Mouse (Mus musculus): ENCODE results near the gene Atp6ap1. TPM values are rescaled to one million over a fixed set of nuclear protein-coding genes. Genes with fewer than 3 reads are reported as not detected.

Gene Atp6ap1
- total RNA-seq, 2 experiments from 2014 or later = 114 to 127 TPM

DNA sequence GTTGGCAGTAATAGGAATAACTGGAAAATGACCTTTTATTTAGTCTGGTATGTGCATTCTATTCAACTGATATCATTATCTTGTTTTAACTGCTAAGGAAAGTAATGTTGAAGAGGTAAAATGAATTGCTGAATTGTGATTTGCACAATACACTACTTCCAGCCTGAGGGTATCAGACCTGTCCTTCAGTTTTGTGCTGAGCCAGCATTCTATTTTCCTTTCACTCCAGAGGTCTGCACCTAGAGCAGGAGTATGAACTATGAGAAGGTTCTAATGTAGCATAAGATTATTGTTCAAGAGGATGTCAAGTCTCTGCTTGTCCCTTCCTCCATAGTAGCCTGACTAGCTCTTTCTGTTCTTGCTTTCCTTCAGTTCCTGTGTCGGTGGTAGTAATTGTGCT, 1.5 kb downstream of the Atp6ap1 start:
- ATAC-seq (replicated peaks; ENCODE audit: poor library complexity, severe bottlenecking) = no peak

DNA sequence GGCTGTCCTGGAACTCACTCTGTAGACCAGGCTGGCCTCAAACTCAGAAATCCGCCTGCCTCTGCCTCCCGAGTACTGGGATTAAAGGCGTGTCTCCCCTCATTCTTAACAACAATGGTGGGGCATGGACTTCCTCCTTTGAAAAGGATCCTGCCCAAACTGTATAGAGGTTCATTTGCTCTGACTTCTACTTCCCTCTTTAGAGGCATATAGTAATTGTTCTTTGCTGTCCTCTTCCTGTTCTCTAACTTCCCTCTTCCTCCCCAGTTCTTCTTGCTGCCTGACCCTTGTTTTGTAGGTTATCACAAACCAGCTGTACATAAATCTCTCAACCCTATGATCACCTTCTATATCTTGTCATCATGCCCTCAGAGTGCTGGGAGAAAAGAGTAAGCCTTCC, 2.8 kb downstream of the Atp6ap1 start:
- ATAC-seq (replicated peaks; ENCODE audit: poor library complexity, severe bottlenecking) = peak; percentile 60

GRCm38 (mm10) chrX:74304867-74305700, 8.2 kb downstream of the Atp6ap1 start, which contains the start of gene Gdi1:
Gene Gdi1, plus strand, starts transcription at chrX:74304998.
- ATAC-seq (replicated peaks; ENCODE audit: poor library complexity, severe bottlenecking) = peak; percentile 88

- ATAC-seq (replicated peaks; ENCODE audit: poor library complexity, severe bottlenecking) = peak; percentile 96
Observed at GRCm38 (mm10) chrX:74312540-74313464, 15.9 kb downstream of the Atp6ap1 start, which contains the start of gene Fam50a. Gene Fam50a, plus strand, starts transcription at chrX:74313033.

DNA sequence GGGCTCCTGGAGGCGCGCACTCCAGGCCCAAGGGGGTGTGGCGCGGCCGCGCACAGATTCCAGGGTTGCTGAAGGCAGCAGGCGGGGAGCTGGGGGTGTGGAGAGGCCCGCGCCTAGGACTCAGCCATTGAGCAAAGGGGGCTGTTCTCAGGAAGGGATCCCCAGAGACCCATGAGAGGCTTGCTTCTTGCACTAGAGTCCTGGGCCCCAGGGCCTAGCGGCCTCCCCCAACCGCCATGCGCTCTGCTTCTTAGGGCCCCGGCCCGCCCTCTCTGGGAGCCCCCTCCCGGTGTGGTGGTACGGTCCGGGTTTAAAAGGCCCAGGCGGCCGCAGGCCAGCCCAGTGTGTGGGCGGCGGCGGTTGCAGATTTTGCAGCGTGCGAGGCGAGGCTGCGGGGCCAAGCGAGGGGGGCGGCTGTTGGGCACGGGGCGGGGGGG, 31.8 kb downstream of the Atp6ap1 start, which contains the start of gene Plxna3:
Plxna3 (plus strand) TSS at position 342 of the 437 bp plus-strand sequence.
- ATAC-seq (replicated peaks; ENCODE audit: poor library complexity, severe bottlenecking) = peak; percentile 94

GRCm38 (mm10) chrX:74329215-74329671, 32.3 kb downstream of the Atp6ap1 start:
- ATAC-seq (replicated peaks; ENCODE audit: poor library complexity, severe bottlenecking) = no peak

DNA sequence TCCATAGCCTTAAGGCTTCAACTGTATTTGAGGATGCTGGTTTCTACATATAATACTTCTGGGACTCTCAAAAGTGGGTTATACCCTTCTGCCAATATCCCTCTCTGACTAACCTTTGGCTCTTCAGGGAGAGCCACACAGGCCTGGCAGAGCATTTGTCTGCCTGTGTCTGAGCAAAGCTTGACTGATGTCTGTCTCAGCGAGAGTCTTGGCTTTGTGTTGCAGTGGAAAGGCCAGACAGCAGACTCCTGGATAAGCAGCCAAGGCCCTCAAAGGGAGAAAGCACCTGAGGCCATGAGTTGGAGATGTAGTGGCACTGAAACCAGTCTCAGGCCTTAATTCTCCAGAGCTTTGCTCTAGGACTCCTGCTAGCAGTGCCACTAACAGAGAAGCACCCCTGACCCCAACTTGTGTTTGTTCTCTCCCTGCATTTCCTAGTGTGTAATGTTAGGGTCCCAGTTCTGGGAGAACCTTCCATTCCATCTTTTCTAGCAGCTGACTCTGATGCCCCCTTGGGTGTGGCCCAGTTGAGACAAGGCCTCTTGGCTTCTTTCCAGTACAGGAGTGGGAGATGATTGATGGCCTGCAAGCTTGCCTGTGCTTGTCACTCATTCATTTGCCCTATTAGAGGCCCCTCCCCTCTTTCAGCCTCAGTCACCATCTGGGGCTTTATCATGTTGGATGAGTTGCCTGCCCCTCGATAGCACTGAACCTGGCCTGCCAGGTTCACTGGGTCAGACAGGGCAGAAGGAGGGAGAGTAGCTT, 33.5 kb downstream of the Atp6ap1 start:
- ATAC-seq (replicated peaks; ENCODE audit: poor library complexity, severe bottlenecking) = no peak

GRCm38 (mm10) chrX:74352645-74353466, 56.0 kb downstream of the Atp6ap1 start:
- 0 out of 2 replicates have a peak, but pooled peaks have one; percentile 12 for ATAC-seq (replicated peaks; ENCODE audit: poor library complexity, severe bottlenecking)

DNA sequence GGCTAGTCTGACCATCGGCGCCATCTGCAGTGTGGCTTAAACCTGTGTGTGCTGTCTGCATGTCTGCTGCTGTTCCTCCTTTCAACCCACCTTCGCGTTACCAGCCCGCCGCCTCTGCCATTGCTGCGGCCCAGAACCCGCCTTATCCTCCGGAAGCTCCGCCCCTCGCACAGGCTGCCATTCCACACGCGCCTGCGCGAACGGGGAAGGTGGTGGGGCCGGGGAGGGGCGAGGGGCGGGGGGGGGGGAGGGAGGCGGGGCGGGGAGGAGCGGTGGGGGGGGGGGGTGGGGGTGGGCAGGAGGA, 56.5 kb downstream of the Atp6ap1 start, which contains the start of gene Lage3:
Lage3 (minus strand) TSS at position 152 of the 304 bp plus-strand sequence.
- peak; percentile 100 for ATAC-seq (replicated peaks; ENCODE audit: poor library complexity, severe bottlenecking)

Other genes starting within 250 kb of the Atp6ap1 start
- not detected in 2 replicates for gene Opn1mw, start 169.6 kb upstream of the Atp6ap1 start, total RNA-seq (2014; fragmentation: Nextera tagmentation)
- gene Opn1mw, start 169.6 kb upstream of the Atp6ap1 start, total RNA-seq (2017) = not detected in 2 replicates
- 19.9 and 22.6 TPM in 2 replicates for gene Mecp2, start 161.7 kb upstream of the Atp6ap1 start, total RNA-seq (2014; fragmentation: Nextera tagmentation)
- gene Mecp2, start 161.7 kb upstream of the Atp6ap1 start, total RNA-seq (2017) = 11.6 and 14.6 TPM in 2 replicates
- not detected in 2 replicates for gene Tex28, start 129.3 kb upstream of the Atp6ap1 start, total RNA-seq (2014; fragmentation: Nextera tagmentation)
- not detected in 2 replicates for gene Tex28, start 129.3 kb upstream of the Atp6ap1 start, total RNA-seq (2017)
- gene Tktl1, start 119.8 kb upstream of the Atp6ap1 start, total RNA-seq (2014; fragmentation: Nextera tagmentation) = not detected in 2 replicates
- gene Tktl1, start 119.8 kb upstream of the Atp6ap1 start, total RNA-seq (2017) = not detected in 2 replicates
- gene Flna, start 47.3 kb upstream of the Atp6ap1 start, total RNA-seq (2014; fragmentation: Nextera tagmentation) = 292 and 348 TPM in 2 replicates
- gene Flna, start 47.3 kb upstream of the Atp6ap1 start, total RNA-seq (2017) = 465 and 529 TPM in 2 replicates
- gene Emd, start 42.4 kb upstream of the Atp6ap1 start, total RNA-seq (2014; fragmentation: Nextera tagmentation) = 81.8 and 85.5 TPM in 2 replicates
- 71.0 and 75.6 TPM in 2 replicates for gene Emd, start 42.4 kb upstream of the Atp6ap1 start, total RNA-seq (2017)
- 5,642 and 5,847 TPM in 2 replicates for gene Rpl10, start 26.3 kb upstream of the Atp6ap1 start, total RNA-seq (2014; fragmentation: Nextera tagmentation)
- 1,448 and 1,548 TPM in 2 replicates for gene Rpl10, start 26.3 kb upstream of the Atp6ap1 start, total RNA-seq (2017)
- 29.2 and 47.6 TPM in 2 replicates for gene Taz, start 15.2 kb upstream of the Atp6ap1 start, total RNA-seq (2014; fragmentation: Nextera tagmentation)
- 30.8 and 41.0 TPM in 2 replicates for gene Taz, start 15.2 kb upstream of the Atp6ap1 start, total RNA-seq (2017)
- gene Dnase1l1, start 14.8 kb upstream of the Atp6ap1 start, total RNA-seq (2014; fragmentation: Nextera tagmentation) = 28.6 and 34.8 TPM in 2 replicates
- 5.0 and 9.1 TPM in 2 replicates for gene Dnase1l1, start 14.8 kb upstream of the Atp6ap1 start, total RNA-seq (2017)
- gene Gdi1, start 7.9 kb downstream of the Atp6ap1 start, total RNA-seq (2014; fragmentation: Nextera tagmentation) = 70.7 and 101 TPM in 2 replicates
- 15.4 and 20.4 TPM in 2 replicates for gene Gdi1, start 7.9 kb downstream of the Atp6ap1 start, total RNA-seq (2017)
- 42.5 and 46.1 TPM in 2 replicates for gene Fam50a, start 15.9 kb downstream of the Atp6ap1 start, total RNA-seq (2014; fragmentation: Nextera tagmentation)
- gene Fam50a, start 15.9 kb downstream of the Atp6ap1 start, total RNA-seq (2017) = 50.3 and 59.5 TPM in 2 replicates
- gene Plxna3, start 32.0 kb downstream of the Atp6ap1 start, total RNA-seq (2014; fragmentation: Nextera tagmentation) = 3.7 and 6.3 TPM in 2 replicates
- 2.5 and 2.6 TPM in 2 replicates for gene Plxna3, start 32.0 kb downstream of the Atp6ap1 start, total RNA-seq (2017)
- 72.4 and 93.2 TPM in 2 replicates for gene Lage3, start 56.5 kb downstream of the Atp6ap1 start, total RNA-seq (2014; fragmentation: Nextera tagmentation)
- 23.5 and 28.4 TPM in 2 replicates for gene Lage3, start 56.5 kb downstream of the Atp6ap1 start, total RNA-seq (2017)
- gene Ubl4a, start 76.1 kb downstream of the Atp6ap1 start, total RNA-seq (2014; fragmentation: Nextera tagmentation) = 49.7 and 50.3 TPM in 2 replicates
- 15.8 and 17.3 TPM in 2 replicates for gene Ubl4a, start 76.1 kb downstream of the Atp6ap1 start, total RNA-seq (2017)
- gene Slc10a3, start 76.3 kb downstream of the Atp6ap1 start, total RNA-seq (2014; fragmentation: Nextera tagmentation) = 32.0 and 39.6 TPM in 2 replicates
- 12.8 and 18.3 TPM in 2 replicates for gene Slc10a3, start 76.3 kb downstream of the Atp6ap1 start, total RNA-seq (2017)
- 8.8 and 21.1 TPM in 2 replicates for gene Fam3a, start 96.2 kb downstream of the Atp6ap1 start, total RNA-seq (2014; fragmentation: Nextera tagmentation)
- gene Fam3a, start 96.2 kb downstream of the Atp6ap1 start, total RNA-seq (2017) = 12.3 and 14.7 TPM in 2 replicates
- 13.1 and 23.7 TPM in 2 replicates for gene Ikbkg, start 96.2 kb downstream of the Atp6ap1 start, total RNA-seq (2014; fragmentation: Nextera tagmentation)
- 23.1 and 57.0 TPM in 2 replicates for gene Ikbkg, start 96.2 kb downstream of the Atp6ap1 start, total RNA-seq (2017)
- 164 and 168 TPM in 2 replicates for gene G6pdx, start 132.1 kb downstream of the Atp6ap1 start, total RNA-seq (2014; fragmentation: Nextera tagmentation)
- gene G6pdx, start 132.1 kb downstream of the Atp6ap1 start, total RNA-seq (2017) = 120 and 126 TPM in 2 replicates
- not detected in 2 replicates for gene Gm6880, start 184.3 kb downstream of the Atp6ap1 start, total RNA-seq (2014; fragmentation: Nextera tagmentation)
- not detected in 2 replicates for gene Gm6880, start 184.3 kb downstream of the Atp6ap1 start, total RNA-seq (2017)

Data from granulocyte monocyte progenitor cell, adult 5-6 weeks (primary cell).